Mouse (Mus musculus) myocyte (in vitro differentiated cells): ENCODE data around the gene Crygd.

Experiments
- CEBPB ChIP-seq: IDR thresholded peaks from 2 replicates; pipeline ENCODE4 v1.6.1; 2011; ENCODE audit warnings: mild to moderate bottlenecking, moderate library complexity; ENCODE audit not compliant: poor library complexity, insufficient read depth, severe bottlenecking
- E2F4 ChIP-seq: IDR thresholded peaks from one replicate; pipeline ENCODE4 v1.6.1; 2011; ENCODE audit warnings: mild to moderate bottlenecking, control low read depth, moderate library complexity; ENCODE audit not compliant: insufficient read depth
- MYOD1 ChIP-seq, 3 experiments: IDR thresholded peaks; one replicate each; pipeline ENCODE4 v1.6.1; 2011; ENCODE audit warnings: control low read depth in 2 of 3, low read depth in 2 of 3, mild to moderate bottlenecking in 2 of 3, moderate library complexity in 1 of 3; ENCODE audit not compliant: insufficient read length in 2 of 3, control insufficient read depth in 1 of 3
- POLR2A ChIP-seq: IDR thresholded peaks from one replicate; pipeline ENCODE4 v1.6.1; 2011; ENCODE audit warnings: low read depth, mild to moderate bottlenecking, control low read depth, moderate library complexity; ENCODE audit not compliant: insufficient read length
- POLR2AphosphoS2 ChIP-seq: IDR thresholded peaks from one replicate; pipeline ENCODE4 v1.6.1; 2011; ENCODE audit warnings: low read depth, control low read depth; ENCODE audit not compliant: insufficient read length
- SRF ChIP-seq: IDR thresholded peaks from one replicate; pipeline ENCODE4 v1.6.1; 2011; ENCODE audit warnings: low read depth; ENCODE audit not compliant: control insufficient read depth, insufficient read length
- TCF12 ChIP-seq: IDR thresholded peaks from one replicate; pipeline ENCODE4 v1.6.1; 2011; ENCODE audit warnings: mild to moderate bottlenecking, control low read depth; ENCODE audit not compliant: poor library complexity, insufficient read depth, severe bottlenecking
- TCF3 ChIP-seq: IDR thresholded peaks from one replicate; pipeline ENCODE4 v1.6.1; 2011; ENCODE audit warnings: low read depth, control low read depth; ENCODE audit not compliant: insufficient read length
- USF1 ChIP-seq: IDR thresholded peaks from one replicate; pipeline ENCODE4 v1.6.1; 2011; ENCODE audit warnings: low read depth, mild to moderate bottlenecking, control low read depth, moderate library complexity

- TF ChIP-seq POLR2A (no peak), SRF (no peak), CEBPB (no peak), E2F4 (no peak), MYOD1 (IDR thresholded peaks at IDR 0.05; ENCODE audit: control insufficient read depth in 1 of 3, insufficient read length in 2 of 3, low read depth in 2 of 3) (no peak), POLR2AphosphoS2 (no peak), USF1 (no peak), TCF3 (no peak), TCF12 (no peak)
These were observed 19.8 kb downstream of the Crygd start for GRCm38 (mm10) chr1:65043433-65043832.
